Mouse (Mus musculus): ENCODE data around the gene Rpl24.

GRCm38 (mm10) chr16:55947266-55947665, 18.8 kb upstream of the Rpl24 start:
- no peak for TF ChIP-seq CTCF (conservative IDR thresholded peaks at IDR 0.05; ENCODE audit: insufficient read depth, insufficient read length, low read depth, low read length)
- TF ChIP-seq POLR2A (IDR thresholded peaks at IDR 0.05; ENCODE audit: low read depth, low read length) = no peak
